In the genomic region with DNA sequence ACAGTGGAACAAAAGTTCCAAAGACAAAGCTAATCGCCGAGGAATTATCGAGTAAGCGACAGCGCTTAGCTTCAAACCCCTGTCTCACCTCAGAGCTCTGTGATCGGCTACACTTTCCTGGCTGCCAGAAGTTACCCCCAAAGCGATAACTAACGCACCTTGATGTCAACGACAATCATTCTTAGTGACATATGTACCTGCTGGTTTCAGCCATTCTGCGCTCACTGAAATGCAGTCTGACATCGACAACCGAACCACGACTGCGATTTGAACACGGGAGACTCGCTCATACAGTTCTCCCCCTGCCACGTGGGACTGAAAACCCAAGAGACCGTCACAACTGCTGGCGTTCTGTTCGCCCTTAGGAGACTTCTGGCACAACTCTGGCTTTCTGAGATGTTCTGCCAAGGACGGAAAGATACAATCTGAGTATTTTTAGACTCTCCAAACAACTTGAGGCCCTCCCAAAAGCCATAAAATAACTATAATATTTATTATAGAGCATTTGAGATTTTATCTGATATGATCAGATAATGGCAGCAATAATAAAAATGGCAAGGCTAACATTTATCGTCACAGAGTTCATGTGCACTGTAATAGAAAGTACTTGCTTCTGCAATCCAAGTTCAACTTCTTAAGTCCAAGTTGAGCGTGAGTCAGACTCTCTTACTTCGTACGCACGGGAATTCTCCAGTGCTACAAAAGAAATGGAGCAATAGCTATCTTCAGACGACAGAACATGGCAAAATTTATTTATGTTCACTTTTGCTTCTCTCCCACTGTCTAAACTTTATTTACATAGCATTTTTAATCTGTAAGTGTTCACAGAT, we compare ENCODE assay signal across 8 mouse cellular contexts. TPM values are rescaled to one million over a fixed set of nuclear protein-coding genes. Genes with fewer than 3 reads are reported as not detected.
DNase-seq lines count a peak whose midpoint lies in the region; ATAC-seq and TF ChIP-seq lines count a peak whose summit lies in the region.

No protein-coding gene starts in this region.

- H3K4me3 ChIP-seq in megakaryocyte, embryonic 14.5 days (replicated peaks), result peak overlapping the region; percentile 85
- peak overlapping the region; percentile 30 for H3K4me3 ChIP-seq in embryonic facial prominence, embryonic 15.5 days (replicated peaks)
- H3K4me3 ChIP-seq in hindbrain, postnatal 0 days (ENCODE audit: low read length), result peak overlapping the region; percentile 20; the same call in 1 of the 2 replicates

- no peak for TF ChIP-seq CTCF in hindbrain, postnatal 0 days (IDR thresholded peaks at IDR 0.05; ENCODE audit: low read depth)

- H3K4me2 ChIP-seq in embryonic facial prominence, embryonic 15.5 days (replicated peaks), result peak overlapping the region; percentile 46
- peak overlapping the region; percentile 39 for H3K4me2 ChIP-seq in hindbrain, postnatal 0 days (ENCODE audit: low read depth, low read length)

- H3K9me3 ChIP-seq in megakaryocyte, embryonic 14.5 days, result no peaks in the 10 kb centered on the region
- H3K9me3 ChIP-seq in embryonic facial prominence, embryonic 15.5 days (replicated peaks), result no peaks in the 10 kb centered on the region
- no peaks in the 10 kb centered on the region for H3K9me3 ChIP-seq in hindbrain, postnatal 0 days (ENCODE audit: low read length)

- H3K36me3 ChIP-seq in megakaryocyte, embryonic 14.5 days (replicated peaks; ENCODE audit: low read length), result no peaks in the 10 kb centered on the region
- no peaks in the 10 kb centered on the region for H3K36me3 ChIP-seq in embryonic facial prominence, embryonic 15.5 days
- no peaks in the 10 kb centered on the region for H3K36me3 ChIP-seq in hindbrain, postnatal 0 days (ENCODE audit: insufficient read depth, low read length)

- H3K27me3 ChIP-seq in megakaryocyte, embryonic 14.5 days (replicated peaks), result peaks cover 17% of the 10 kb centered on the region
- no peaks in the 10 kb centered on the region; the same call in 1 of the 2 replicates for H3K27me3 ChIP-seq in embryonic facial prominence, embryonic 15.5 days
- no peaks in the 10 kb centered on the region for H3K27me3 ChIP-seq in hindbrain, postnatal 0 days (ENCODE audit: insufficient read depth, low read length)

- 17% methylated on average over 27 of the region's 27 CpGs for WGBS in embryonic facial prominence, embryonic 15.5 days
- 25% methylated on average over 27 of the region's 27 CpGs for WGBS in hindbrain, postnatal 0 days

- H3K4me1 ChIP-seq in megakaryocyte, embryonic 14.5 days, result peaks cover 24% of the 10 kb centered on the region
- H3K4me1 ChIP-seq in embryonic facial prominence, embryonic 15.5 days, result 0 out of 2 replicates have a peak, but pooled peaks cover 8% of the 10 kb centered on the region
- no peaks in the 10 kb centered on the region for H3K4me1 ChIP-seq in hindbrain, postnatal 0 days (ENCODE audit: insufficient read depth, low read length)

- no peak for DNase-seq in hindbrain, postnatal 0 days (ENCODE audit: low spot score)
- peak; percentile 57 for DNase-seq in lung, postnatal 36 days
- no peak for DNase-seq in T-cell, adult 2 months (ENCODE audit: low spot score)
- no peak for DNase-seq in Muller cell, postnatal 12 days (ENCODE audit: inconsistent ontology term)
- DNase-seq in spleen, adult 12 weeks (ENCODE audit: low spot score), result no peak

- H3K27ac ChIP-seq in embryonic facial prominence, embryonic 15.5 days (replicated peaks), result no peak overlapping the region
- no peak overlapping the region for H3K27ac ChIP-seq in hindbrain, postnatal 0 days

- no peak overlapping the region for H3K9ac ChIP-seq in embryonic facial prominence, embryonic 15.5 days
- no peak overlapping the region for H3K9ac ChIP-seq in hindbrain, postnatal 0 days (replicated peaks; ENCODE audit: low read length)

- ATAC-seq in megakaryocyte, adult 5-6 weeks (ENCODE audit: poor library complexity, severe bottlenecking), result no peak
- ATAC-seq in embryonic facial prominence, embryonic 15.5 days (ENCODE audit: insufficient number of reproducible peaks, low FRiP score, low TSS enrichment, low read depth), result no peak
- no peak for ATAC-seq in hindbrain, postnatal 0 days

RNA-seq across cellular contexts. Expression of a gene that starts 8.4 kb away (rescaled TPM):
- polyA plus RNA-seq in megakaryocyte, embryonic 14.5 days (2012; ENCODE audit: insufficient read depth, low replicate concordance), result 4.8 and 6.9 TPM in 2 replicates
- 22.9 and 32.9 TPM in 2 replicates for total RNA-seq in megakaryocyte, adult 5-6 weeks (2015)
- total RNA-seq in megakaryocyte, adult 5-6 weeks (2017), result 28.2 and 35.2 TPM in 2 replicates
- 23.1 and 23.7 TPM in 2 replicates for polyA plus RNA-seq in embryonic facial prominence, embryonic 15.5 days (2015; fragmentation: Nextera tagmentation; extraction: Ambion mirVana)
- 9.8 and 10.4 TPM in 2 replicates for total RNA-seq in hindbrain, postnatal 0 days (2014; rRNA removed)
- polyA plus RNA-seq in hindbrain, postnatal 0 days (2015; fragmentation: Nextera tagmentation; extraction: Ambion mirVana), result 28.3 and 29.0 TPM in 2 replicates

RNA-seq across cellular contexts. Expression of a gene that starts 33.7 kb away (rescaled TPM):
- 997 and 1,071 TPM in 2 replicates for polyA plus RNA-seq in megakaryocyte, embryonic 14.5 days (2012; ENCODE audit: insufficient read depth, low replicate concordance)
- total RNA-seq in megakaryocyte, adult 5-6 weeks (2015), result 47.7 and 70.1 TPM in 2 replicates
- 69.9 and 71.9 TPM in 2 replicates for total RNA-seq in megakaryocyte, adult 5-6 weeks (2017)
- polyA plus RNA-seq in embryonic facial prominence, embryonic 15.5 days (2015; fragmentation: Nextera tagmentation; extraction: Ambion mirVana), result 185 and 193 TPM in 2 replicates
- 125 and 141 TPM in 2 replicates for total RNA-seq in hindbrain, postnatal 0 days (2014; rRNA removed)
- 224 and 232 TPM in 2 replicates for polyA plus RNA-seq in hindbrain, postnatal 0 days (2015; fragmentation: Nextera tagmentation; extraction: Ambion mirVana)

Comparison
In these comparisons a context has a peak if more than half of its experiments do, and no peak if none do; other contexts are left out.
1. H3K4me3 ChIP-seq: peak in every context shown above with its lines; median percentile 85 in megakaryocyte, embryonic 14.5 days; 30 in embryonic facial prominence, embryonic 15.5 days; 20 in hindbrain, postnatal 0 days.